Mouse (Mus musculus) C2C12 (cell line): Measurements from ENCODE around the gene Apip. TPM values are rescaled to one million over a fixed set of nuclear protein-coding genes. Genes with fewer than 3 reads are reported as not detected.

Source experiments
- H3K27me3 ChIP-seq: one replicate; pipeline ENCODE4 v1.6.1; 2011; ENCODE audit not compliant: control insufficient read depth, insufficient read depth, insufficient read length
- H3K36me3 ChIP-seq: one replicate; pipeline ENCODE4 v1.6.1; 2011; ENCODE audit not compliant: control insufficient read depth, insufficient read depth
- H3K4me3 ChIP-seq: one replicate; pipeline ENCODE4 v1.5.1; 2011; ENCODE audit warnings: mild to moderate bottlenecking, control low read depth; ENCODE audit not compliant: poor library complexity, insufficient read depth, severe bottlenecking
- H3K79me2 ChIP-seq: one replicate; pipeline ENCODE4 v1.6.1; 2011; ENCODE audit not compliant: control insufficient read depth, insufficient read depth
- H3K79me3 ChIP-seq: one replicate; pipeline ENCODE4 v1.6.1; 2011; ENCODE audit warnings: low read depth, control low read depth
- H3ac ChIP-seq: one replicate; pipeline ENCODE3; 2011; ENCODE audit warnings: low read depth; ENCODE audit not compliant: control insufficient read depth, insufficient read length
- CEBPB ChIP-seq: IDR thresholded peaks from one replicate; pipeline ENCODE4 v1.6.1; 2011; ENCODE audit warnings: low read depth, mild to moderate bottlenecking, control low read depth, moderate library complexity
- CTCF ChIP-seq: IDR thresholded peaks from one replicate; pipeline ENCODE4 v1.5.1; 2011; ENCODE audit not compliant: control insufficient read depth, insufficient read depth, insufficient read length
- FOSL1 ChIP-seq: IDR thresholded peaks from one replicate; pipeline ENCODE4 v1.8.0; 2011; ENCODE audit warnings: mild to moderate bottlenecking, low read length; ENCODE audit not compliant: poor library complexity, insufficient read depth, severe bottlenecking
- MAX ChIP-seq: IDR thresholded peaks from one replicate; pipeline ENCODE4 v1.6.1; 2011; ENCODE audit warnings: mild to moderate bottlenecking, control low read depth
- MYOD1 ChIP-seq: IDR thresholded peaks from one replicate; pipeline ENCODE4 v1.6.1; 2011; ENCODE audit warnings: low read depth; ENCODE audit not compliant: control insufficient read depth, insufficient read length
- MYOG ChIP-seq: IDR thresholded peaks from one replicate; pipeline ENCODE4 v1.6.1; 2011; ENCODE audit not compliant: control insufficient read depth, insufficient read length; ENCODE audit errors: extremely low read depth
- USF1 ChIP-seq: IDR thresholded peaks from one replicate; pipeline ENCODE4 v1.6.1; 2011; ENCODE audit warnings: low read depth, mild to moderate bottlenecking, control low read depth, moderate library complexity
- polyA plus RNA-seq: library from polyadenylated mRNA; unstranded; fragments of >200 nt; fragmentation: generic; extraction: Trizol; gene quantifications from one replicate; pipeline ENCODE4 v1.2.1, GENCODE M21; 2012; ENCODE audit warnings: missing spikeins

Apip gene
- polyA plus RNA-seq, 1 experiment = 27.7 TPM

GRCm38 (mm10) chr2:103069752-103070405, 3.6 kb upstream of the Apip start:
- H3ac ChIP-seq = no peak overlapping the region
- peaks cover 91% of the 10 kb centered on the region for H3K79me2 ChIP-seq
- H3K36me3 ChIP-seq = no peaks in the 10 kb centered on the region
- peaks cover 19% of the 10 kb centered on the region for H3K79me3 ChIP-seq
- no peak overlapping the region for H3K4me3 ChIP-seq
- H3K27me3 ChIP-seq = no peaks in the 10 kb centered on the region
- no peak for TF ChIP-seq FOSL1
- no peak for TF ChIP-seq MYOD1
- no peak for TF ChIP-seq CTCF
- no peak for TF ChIP-seq CEBPB
- TF ChIP-seq MYOG = no peak
- no peak for TF ChIP-seq MAX
- no peak for TF ChIP-seq USF1

- Histone ChIP-seq H3ac (no peak overlapping the region), H3K4me3 (no peak overlapping the region), H3K27me3 (no peaks in the 10 kb centered on the region), H3K79me2 (peaks cover 84% of the 10 kb centered on the region), H3K36me3 (no peaks in the 10 kb centered on the region), H3K79me3 (peaks cover 19% of the 10 kb centered on the region)
- TF ChIP-seq CTCF (no peak), CEBPB (no peak), MYOD1 (no peak), MAX (no peak), FOSL1 (no peak), MYOG (no peak), USF1 (no peak)
These were observed 2.9 kb upstream of the Apip start for GRCm38 (mm10) chr2:103070586-103070985.

- H3K36me3 ChIP-seq = no peaks in the 10 kb centered on the region
- no peaks in the 10 kb centered on the region for H3K79me3 ChIP-seq
- H3K27me3 ChIP-seq = no peaks in the 10 kb centered on the region
- H3K4me3 ChIP-seq = no peak overlapping the region
- TF ChIP-seq MYOG (no peak), CEBPB (no peak), MYOD1 (no peak), MAX (no peak), FOSL1 (no peak), CTCF (no peak), USF1 (no peak)
- H3ac ChIP-seq = no peak overlapping the region
- H3K79me2 ChIP-seq = no peaks in the 10 kb centered on the region
These were observed 7.6 kb downstream of the Apip start for GRCm38 (mm10) chr2:103081117-103081516.

GRCm38 (mm10) chr2:103081706-103082105, 8.2 kb downstream of the Apip start:
- H3K4me3 ChIP-seq = no peak overlapping the region
- no peaks in the 10 kb centered on the region for H3K79me2 ChIP-seq
- H3ac ChIP-seq = no peak overlapping the region
- no peaks in the 10 kb centered on the region for H3K36me3 ChIP-seq
- TF ChIP-seq MAX = no peak
- no peaks in the 10 kb centered on the region for H3K79me3 ChIP-seq
- no peaks in the 10 kb centered on the region for H3K27me3 ChIP-seq

- H3K27me3 ChIP-seq = no peaks in the 10 kb centered on the region
- TF ChIP-seq MAX = no peak
- TF ChIP-seq CEBPB = no peak
- no peak for TF ChIP-seq USF1
- no peak for TF ChIP-seq MYOG
- no peak for TF ChIP-seq FOSL1
- TF ChIP-seq CTCF = no peak
- no peak for TF ChIP-seq MYOD1
- H3K79me2 ChIP-seq = no peaks in the 10 kb centered on the region
- no peak overlapping the region for H3ac ChIP-seq
- H3K79me3 ChIP-seq = no peaks in the 10 kb centered on the region
- no peak overlapping the region for H3K4me3 ChIP-seq
- H3K36me3 ChIP-seq = peaks cover 6% of the 10 kb centered on the region
These were observed 9.4 kb downstream of the Apip start for GRCm38 (mm10) chr2:103082853-103083252.

- H3K27me3 ChIP-seq = no peaks in the 10 kb centered on the region
- H3ac ChIP-seq = no peak overlapping the region
- H3K79me3 ChIP-seq = no peaks in the 10 kb centered on the region
- TF ChIP-seq CEBPB (peak; percentile 90), MYOD1 (no peak)
- no peaks in the 10 kb centered on the region for H3K79me2 ChIP-seq
- H3K4me3 ChIP-seq = no peak overlapping the region
- peaks cover 10% of the 10 kb centered on the region for H3K36me3 ChIP-seq
These were observed 11.0 kb downstream of the Apip start for GRCm38 (mm10) chr2:103084451-103084850.
